Comparison of ENCODE assay signal across 8 mouse cellular contexts in genomic region chr13:76384664-76385435, GRCm38 (mm10). TPM values are rescaled to one million over a fixed set of nuclear protein-coding genes. Genes with fewer than 3 reads are reported as not detected.
DNase-seq lines count a peak whose midpoint lies in the region; ATAC-seq lines count a peak whose summit lies in the region.

No protein-coding gene starts in this region.

- H3K27me3 ChIP-seq in hindbrain, embryonic 11.5 days (ENCODE audit: control insufficient read depth, insufficient read depth, low read length): peaks cover 2% of the 10 kb centered on the region; the same call in 1 of the 2 replicates
- H3K27me3 ChIP-seq in lung, embryonic 16.5 days (ENCODE audit: control insufficient read depth, insufficient read depth, low read depth, low read length): peaks cover 29% of the 10 kb centered on the region

- no peak overlapping the region for H3K27ac ChIP-seq in hindbrain, embryonic 11.5 days (ENCODE audit: low read depth, low read length)
- no peak overlapping the region for H3K27ac ChIP-seq in lung, embryonic 16.5 days (ENCODE audit: low read length)

- peak overlapping the region; percentile 97 for H3K4me2 ChIP-seq in hindbrain, embryonic 11.5 days (replicated peaks; ENCODE audit: low read depth, low read length)
- H3K4me2 ChIP-seq in lung, embryonic 16.5 days (ENCODE audit: low read depth, low read length): peak overlapping the region; percentile 98

- no peaks in the 10 kb centered on the region for H3K9me3 ChIP-seq in hindbrain, embryonic 11.5 days (ENCODE audit: control insufficient read depth, low read length)
- no peaks in the 10 kb centered on the region for H3K9me3 ChIP-seq in lung, embryonic 16.5 days (ENCODE audit: control insufficient read depth, low read length)

- H3K4me3 ChIP-seq in hindbrain, embryonic 11.5 days (ENCODE audit: low read depth, low read length): peak overlapping the region; percentile 68
- peak overlapping the region; percentile 62 for H3K4me3 ChIP-seq in lung, embryonic 16.5 days (ENCODE audit: low read length)

- DNase-seq in R1 (ENCODE audit: low read depth, low spot score): peak; percentile 50
- peak; percentile 85 for DNase-seq in cerebellum, adult 9-10 months
- peak; percentile 48 for DNase-seq in forelimb bud, embryonic 11.5 days (ENCODE audit: low read depth, low spot score)
- DNase-seq in hindbrain, embryonic 11.5 days (ENCODE audit: low spot score): no peak
- peak; percentile 71 to 80 for DNase-seq in layer of hippocampus, postnatal 10 days (ENCODE audit: low spot score in 2 of 2)
- DNase-seq in urinary bladder, postnatal 36 days (ENCODE audit: low spot score in 2 of 2): peak; percentile 30 to 41

- 0 out of 2 replicates have a peak, but pooled peaks cover 3% of the 10 kb centered on the region for H3K4me1 ChIP-seq in hindbrain, embryonic 11.5 days (replicated peaks; ENCODE audit: control insufficient read depth, insufficient read depth, low read length)
- H3K4me1 ChIP-seq in lung, embryonic 16.5 days (replicated peaks; ENCODE audit: control insufficient read depth, insufficient read depth, low read length): peaks cover 12% of the 10 kb centered on the region

- WGBS in hindbrain, embryonic 11.5 days: 2% methylated on average over 55 of the region's 58 CpGs
- 1% methylated on average over 56 of the region's 58 CpGs for WGBS in lung, embryonic 16.5 days

- peak; percentile 94 for ATAC-seq in hindbrain, embryonic 11.5 days (ENCODE audit: low FRiP score)
- peak; percentile 78 for ATAC-seq in lung, embryonic 16.5 days (ENCODE audit: low read depth)
- ATAC-seq in neutrophil, adult 5-6 weeks (ENCODE audit: extremely low read depth, insufficient number of reproducible peaks, low FRiP score, poor library complexity, severe bottlenecking): peak; percentile 41; the same call in 1 of the 2 replicates

- H3K36me3 ChIP-seq in hindbrain, embryonic 11.5 days (ENCODE audit: control insufficient read depth, insufficient read depth, low read length): no peaks in the 10 kb centered on the region
- no peaks in the 10 kb centered on the region for H3K36me3 ChIP-seq in lung, embryonic 16.5 days (ENCODE audit: control insufficient read depth, insufficient read depth, low read length)

- peak overlapping the region; percentile 71 for H3K9ac ChIP-seq in hindbrain, embryonic 11.5 days (ENCODE audit: low read depth, low read length)
- H3K9ac ChIP-seq in lung, embryonic 16.5 days (ENCODE audit: low read length): peak overlapping the region; percentile 65

RNA-seq across cellular contexts. Expression of gene Mctp1, which starts 0.5 kb away (rescaled TPM):
- polyA plus RNA-seq in hindbrain, embryonic 11.5 days (2014; fragmentation: Nextera tagmentation; extraction: Ambion mirVana): 2.4 and 3.4 TPM in 2 replicates
- total RNA-seq in layer of hippocampus, postnatal 10 days (2021): 10 to 100 TPM; 51.5 to 52.2 TPM
- polyA plus RNA-seq in lung, embryonic 16.5 days (2015; fragmentation: Nextera tagmentation; extraction: Ambion mirVana): 0.63 and 0.82 TPM in 2 replicates
- 71.9 and 80.4 TPM in 2 replicates for total RNA-seq in neutrophil, adult 5-6 weeks (2017)

Comparison
In these comparisons a context has a peak if more than half of its experiments do, and no peak if none do; other contexts are left out.
1. ATAC-seq: peak in every context shown above with its lines; median percentile 94 in hindbrain, embryonic 11.5 days; 78 in lung, embryonic 16.5 days; 41 in neutrophil, adult 5-6 weeks.